Mouse (Mus musculus): Measurements from ENCODE around the gene Slc6a6.

GRCm38 (mm10) chr6:91634417-91634816, 49.4 kb upstream of the Slc6a6 start:
- no peak for TF ChIP-seq TCF12 (IDR thresholded peaks at IDR 0.05; ENCODE audit: insufficient read depth, poor library complexity, severe bottlenecking)
- TF ChIP-seq POLR2A (IDR thresholded peaks at IDR 0.05; ENCODE audit: insufficient read length, low read depth) = no peak
- no peak for TF ChIP-seq MAX (IDR thresholded peaks at IDR 0.05; ENCODE audit: low read depth)
- no peak for TF ChIP-seq USF1 (IDR thresholded peaks at IDR 0.05; ENCODE audit: low read depth)
- TF ChIP-seq MYOD1 (IDR thresholded peaks at IDR 0.05; ENCODE audit: control insufficient read depth in 1 of 3, insufficient read length in 2 of 3, low read depth in 2 of 3) = no peak
- no peak for TF ChIP-seq TCF3 (IDR thresholded peaks at IDR 0.05; ENCODE audit: insufficient read length, low read depth)
- no peak for TF ChIP-seq E2F4 (IDR thresholded peaks at IDR 0.05; ENCODE audit: insufficient read depth)
- no peak for TF ChIP-seq MYOG (IDR thresholded peaks at IDR 0.05; ENCODE audit: control insufficient read depth in 1 of 3, insufficient read depth in 1 of 3, insufficient read length in 2 of 3, low read depth in 2 of 3)
- no peak for TF ChIP-seq CEBPB (IDR thresholded peaks at IDR 0.05; ENCODE audit: insufficient read depth, poor library complexity, severe bottlenecking)
- TF ChIP-seq SRF (IDR thresholded peaks at IDR 0.05; ENCODE audit: control insufficient read depth, insufficient read length, low read depth) = no peak
- TF ChIP-seq POLR2AphosphoS2 (IDR thresholded peaks at IDR 0.05; ENCODE audit: insufficient read length, low read depth) = no peak
- no peak for TF ChIP-seq REST (IDR thresholded peaks at IDR 0.05; ENCODE audit: insufficient read depth, insufficient read length)

All from myocyte (in vitro differentiated cells).